Mouse (Mus musculus): ENCODE data around the gene Tmem258. TPM values are rescaled to one million over a fixed set of nuclear protein-coding genes. Genes with fewer than 3 reads are reported as not detected.

Tmem258 gene
- polyA plus RNA-seq, 1 experiment from 2014 or later, result 357 TPM

DNA sequence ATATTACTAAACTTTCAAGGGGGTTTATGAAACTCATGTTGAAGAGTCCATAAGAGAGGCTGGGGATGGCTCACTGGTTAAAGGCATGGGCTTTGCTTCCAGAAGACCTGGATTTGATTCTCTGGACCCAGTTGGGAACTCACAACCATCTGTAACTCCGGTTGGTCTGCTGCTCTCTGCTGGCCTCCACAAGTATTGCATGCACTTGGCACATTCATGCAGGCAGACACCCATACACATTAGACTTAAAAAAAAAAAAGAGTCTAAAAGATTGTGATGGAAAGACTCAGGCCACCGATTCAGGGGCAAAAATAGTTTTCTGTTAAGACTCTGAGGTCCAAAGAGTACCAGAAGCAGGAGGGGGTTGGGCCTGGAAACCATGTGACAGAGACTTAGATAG, 13.0 kb upstream of the Tmem258 start:
- Histone ChIP-seq H3K4me3 (replicated peaks; ENCODE audit: low read length) (no peak overlapping the region), H3K4me1 (replicated peaks; ENCODE audit: control insufficient read depth, insufficient read depth, low read length) (peaks cover 15% of the 10 kb centered on the region), H3K27ac (no peak overlapping the region), H3K36me3 (replicated peaks; ENCODE audit: control insufficient read depth, insufficient read depth) (peaks cover 100% of the 10 kb centered on the region), H3K27me3 (ENCODE audit: control insufficient read depth, insufficient read depth, low read length) (no peaks in the 10 kb centered on the region), H3K9ac (no peak overlapping the region), H3K4me2 (replicated peaks) (no peak overlapping the region), H3K9me3 (ENCODE audit: control insufficient read depth, low read length) (no peaks in the 10 kb centered on the region)
- peak; percentile 79 for DNase-seq (ENCODE audit: low spot score)
- no peak for ATAC-seq (ENCODE audit: low FRiP score)
- 36% methylated on average over 2 of the region's 2 CpGs for WGBS

DNA sequence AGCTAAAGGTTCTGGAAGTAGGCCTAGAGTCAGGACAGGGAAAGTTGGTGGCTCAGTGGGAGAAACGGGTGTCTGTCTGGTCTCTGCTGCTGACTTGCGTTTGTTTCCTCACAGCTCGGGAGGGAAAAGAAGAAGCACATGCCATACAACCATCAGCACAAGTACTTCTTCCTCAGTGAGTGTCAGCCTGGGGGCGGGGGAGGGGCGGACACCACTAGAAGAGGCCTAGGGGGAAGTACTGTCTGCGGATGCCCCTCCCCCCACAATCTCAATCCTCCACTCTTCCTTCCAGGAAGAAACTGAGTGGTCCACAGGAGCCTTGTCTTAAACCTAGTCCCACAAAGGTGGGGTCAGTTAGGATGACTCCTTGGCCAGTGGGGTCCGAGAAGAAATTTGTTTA, 12.5 kb upstream of the Tmem258 start:
- 80% methylated on average over 7 of the region's 7 CpGs for WGBS
- ATAC-seq (ENCODE audit: low FRiP score) (no peak), DNase-seq (ENCODE audit: low spot score) (no peak)
- Histone ChIP-seq H3K27me3 (ENCODE audit: control insufficient read depth, insufficient read depth, low read length) (no peaks in the 10 kb centered on the region), H3K36me3 (replicated peaks; ENCODE audit: control insufficient read depth, insufficient read depth) (peaks cover 100% of the 10 kb centered on the region), H3K4me3 (replicated peaks; ENCODE audit: low read length) (no peak overlapping the region), H3K27ac (no peak overlapping the region), H3K4me2 (replicated peaks) (no peak overlapping the region), H3K9me3 (ENCODE audit: control insufficient read depth, low read length) (no peaks in the 10 kb centered on the region), H3K9ac (no peak overlapping the region), H3K4me1 (replicated peaks; ENCODE audit: control insufficient read depth, insufficient read depth, low read length) (peaks cover 10% of the 10 kb centered on the region; the same call in 1 of the 2 replicates)

DNA sequence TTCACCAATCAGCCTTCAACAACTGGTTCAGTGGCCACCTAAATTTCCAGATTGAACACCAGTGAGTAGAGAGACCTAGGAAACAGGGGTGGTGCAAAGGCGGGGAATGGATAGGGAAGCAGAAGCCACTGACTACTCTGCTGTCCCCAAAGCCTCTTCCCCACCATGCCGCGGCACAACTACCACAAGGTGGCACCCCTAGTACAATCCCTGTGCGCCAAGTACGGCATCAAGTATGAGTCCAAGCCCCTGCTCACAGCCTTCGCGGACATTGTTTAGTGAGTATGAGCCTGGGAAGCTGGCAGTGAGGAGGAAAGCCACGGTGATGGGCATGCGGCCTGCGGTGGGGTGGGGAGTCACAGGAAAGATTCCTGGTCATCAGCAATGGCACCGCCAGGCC, 9.5 kb upstream of the Tmem258 start:
- DNase-seq (ENCODE audit: low spot score) (no peak), ATAC-seq (ENCODE audit: low FRiP score) (no peak)
- H3K27ac ChIP-seq, result no peak overlapping the region
- peaks cover 84% of the 10 kb centered on the region for H3K36me3 ChIP-seq (replicated peaks; ENCODE audit: control insufficient read depth, insufficient read depth)
- no peak overlapping the region for H3K4me2 ChIP-seq (replicated peaks)
- no peaks in the 10 kb centered on the region for H3K27me3 ChIP-seq (ENCODE audit: control insufficient read depth, insufficient read depth, low read length)
- WGBS, result 92% methylated on average over 11 of the region's 11 CpGs
- no peak overlapping the region for H3K4me3 ChIP-seq (replicated peaks; ENCODE audit: low read length)
- no peaks in the 10 kb centered on the region for H3K4me1 ChIP-seq (replicated peaks; ENCODE audit: control insufficient read depth, insufficient read depth, low read length)
- H3K9ac ChIP-seq, result no peak overlapping the region
- no peaks in the 10 kb centered on the region for H3K9me3 ChIP-seq (ENCODE audit: control insufficient read depth, low read length)

DNA sequence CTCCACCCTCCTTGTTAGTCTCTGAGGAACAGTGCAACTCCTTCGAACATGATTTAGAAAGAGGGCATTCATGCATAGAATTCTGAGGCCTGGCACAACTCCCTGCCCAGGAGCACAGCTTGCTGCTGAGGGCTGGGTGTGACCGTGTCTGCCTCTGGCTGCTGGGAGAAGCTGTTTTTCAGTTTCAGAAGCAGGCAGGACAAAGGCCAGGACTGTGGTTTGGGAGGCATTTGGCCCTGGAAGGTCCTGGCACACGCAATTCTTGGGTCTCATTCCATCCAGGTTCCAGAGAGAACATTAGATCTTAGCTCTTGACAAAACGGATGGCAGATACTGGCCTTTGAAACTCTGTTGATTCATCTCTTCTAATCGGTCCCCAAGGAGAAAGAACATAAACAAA, 8.6 kb upstream of the Tmem258 start:
- WGBS, result 76% methylated on average over 5 of the region's 5 CpGs
- Histone ChIP-seq H3K4me1 (replicated peaks; ENCODE audit: control insufficient read depth, insufficient read depth, low read length) (no peaks in the 10 kb centered on the region), H3K9me3 (ENCODE audit: control insufficient read depth, low read length) (no peaks in the 10 kb centered on the region), H3K36me3 (replicated peaks; ENCODE audit: control insufficient read depth, insufficient read depth) (peaks cover 84% of the 10 kb centered on the region), H3K4me3 (replicated peaks; ENCODE audit: low read length) (no peak overlapping the region), H3K9ac (no peak overlapping the region), H3K27me3 (ENCODE audit: control insufficient read depth, insufficient read depth, low read length) (no peaks in the 10 kb centered on the region), H3K4me2 (replicated peaks) (no peak overlapping the region), H3K27ac (no peak overlapping the region)
- ATAC-seq (ENCODE audit: low FRiP score) (no peak), DNase-seq (ENCODE audit: low spot score) (no peak)

DNA sequence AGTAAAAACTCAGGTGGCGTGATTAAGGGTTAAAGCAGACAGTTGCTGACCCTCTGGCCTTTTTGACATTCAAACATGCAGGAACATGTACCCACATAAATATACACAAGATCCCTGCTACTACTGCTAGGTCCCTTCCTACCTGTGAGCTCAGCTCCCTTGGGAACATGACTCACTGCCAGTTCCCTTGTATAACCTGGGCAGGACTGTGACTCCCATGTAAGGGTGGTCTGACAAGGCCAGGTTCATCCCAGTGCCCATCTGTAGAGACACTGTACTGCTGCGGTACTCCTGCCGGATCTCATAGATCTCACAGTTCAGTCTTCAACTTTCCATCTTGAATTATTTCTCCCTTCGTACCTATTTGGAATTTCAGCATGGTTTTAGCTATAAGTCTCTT, 6.7 kb upstream of the Tmem258 start:
- H3K36me3 ChIP-seq (replicated peaks; ENCODE audit: control insufficient read depth, insufficient read depth), result peaks cover 74% of the 10 kb centered on the region
- H3K27me3 ChIP-seq (ENCODE audit: control insufficient read depth, insufficient read depth, low read length), result no peaks in the 10 kb centered on the region
- 90% methylated on average over 4 of the region's 4 CpGs for WGBS
- no peak overlapping the region for H3K4me2 ChIP-seq (replicated peaks)
- H3K27ac ChIP-seq, result no peak overlapping the region
- ATAC-seq (ENCODE audit: low FRiP score), result no peak
- no peak overlapping the region for H3K4me3 ChIP-seq (replicated peaks; ENCODE audit: low read length)
- H3K9me3 ChIP-seq (ENCODE audit: control insufficient read depth, low read length), result no peaks in the 10 kb centered on the region
- no peaks in the 10 kb centered on the region for H3K4me1 ChIP-seq (replicated peaks; ENCODE audit: control insufficient read depth, insufficient read depth, low read length)
- DNase-seq (ENCODE audit: low spot score), result no peak
- no peak overlapping the region for H3K9ac ChIP-seq

DNA sequence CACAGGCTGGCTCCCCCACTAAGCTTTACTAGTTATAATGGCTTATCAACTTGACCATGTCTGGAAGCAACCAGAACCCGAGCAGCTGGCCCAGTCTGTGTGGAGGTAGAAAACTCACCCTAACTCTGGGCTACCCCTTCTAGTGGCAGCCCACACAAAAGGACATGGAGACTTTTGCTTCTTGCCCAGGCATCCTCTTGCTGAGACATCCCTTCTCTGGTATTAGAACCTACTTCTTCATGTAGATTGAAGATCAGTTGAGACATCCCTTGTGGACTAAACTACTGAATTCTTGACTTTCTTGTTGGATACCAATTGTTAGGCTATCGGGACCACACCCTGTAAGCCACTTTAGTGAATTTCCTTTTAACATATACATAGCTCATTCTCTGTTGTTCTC, 5.5 kb upstream of the Tmem258 start:
- H3K4me2 ChIP-seq (replicated peaks), result no peak overlapping the region
- DNase-seq (ENCODE audit: low spot score) (no peak), ATAC-seq (ENCODE audit: low FRiP score) (no peak)
- H3K27ac ChIP-seq, result no peak overlapping the region
- no peak overlapping the region for H3K9ac ChIP-seq
- peaks cover 7% of the 10 kb centered on the region for H3K4me1 ChIP-seq (replicated peaks; ENCODE audit: control insufficient read depth, insufficient read depth, low read length)
- H3K9me3 ChIP-seq (ENCODE audit: control insufficient read depth, low read length), result no peaks in the 10 kb centered on the region
- 78% methylated on average over 2 of the region's 2 CpGs for WGBS
- H3K27me3 ChIP-seq (ENCODE audit: control insufficient read depth, insufficient read depth, low read length), result no peaks in the 10 kb centered on the region
- peaks cover 63% of the 10 kb centered on the region for H3K36me3 ChIP-seq (replicated peaks; ENCODE audit: control insufficient read depth, insufficient read depth)
- no peak overlapping the region for H3K4me3 ChIP-seq (replicated peaks; ENCODE audit: low read length)

DNA sequence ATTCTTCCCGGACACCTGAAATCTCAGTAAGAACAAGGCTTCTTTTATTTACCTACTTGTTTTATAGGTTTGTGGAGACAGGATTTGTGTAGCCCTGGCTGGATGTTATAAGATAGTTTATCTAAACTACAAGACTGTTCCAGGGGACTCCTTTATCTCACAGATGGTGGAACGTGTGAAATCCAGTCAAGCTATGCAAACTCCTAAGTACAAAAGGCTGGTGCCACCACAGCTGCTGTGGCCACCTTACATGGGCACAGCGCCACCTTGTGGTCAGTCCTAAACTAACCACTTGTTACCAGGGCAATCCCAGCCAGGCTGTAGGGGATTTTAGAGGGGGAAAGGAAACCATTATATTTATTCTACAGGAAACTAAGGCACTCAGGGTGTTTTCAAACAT, 5.1 kb upstream of the Tmem258 start:
- H3K9me3 ChIP-seq (ENCODE audit: control insufficient read depth, low read length), result no peaks in the 10 kb centered on the region
- no peaks in the 10 kb centered on the region for H3K27me3 ChIP-seq (ENCODE audit: control insufficient read depth, insufficient read depth, low read length)
- H3K36me3 ChIP-seq (replicated peaks; ENCODE audit: control insufficient read depth, insufficient read depth), result peaks cover 58% of the 10 kb centered on the region
- H3K4me3 ChIP-seq (replicated peaks; ENCODE audit: low read length), result no peak overlapping the region
- ATAC-seq (ENCODE audit: low FRiP score) (peak; percentile 46; the same call in 1 of the 2 replicates), DNase-seq (ENCODE audit: low spot score) (peak; percentile 91)
- H3K4me1 ChIP-seq (replicated peaks; ENCODE audit: control insufficient read depth, insufficient read depth, low read length), result peaks cover 9% of the 10 kb centered on the region
- no peak overlapping the region for H3K27ac ChIP-seq
- WGBS, result 31% methylated on average over 3 of the region's 3 CpGs
- H3K4me2 ChIP-seq (replicated peaks), result no peak overlapping the region
- H3K9ac ChIP-seq, result no peak overlapping the region

DNA sequence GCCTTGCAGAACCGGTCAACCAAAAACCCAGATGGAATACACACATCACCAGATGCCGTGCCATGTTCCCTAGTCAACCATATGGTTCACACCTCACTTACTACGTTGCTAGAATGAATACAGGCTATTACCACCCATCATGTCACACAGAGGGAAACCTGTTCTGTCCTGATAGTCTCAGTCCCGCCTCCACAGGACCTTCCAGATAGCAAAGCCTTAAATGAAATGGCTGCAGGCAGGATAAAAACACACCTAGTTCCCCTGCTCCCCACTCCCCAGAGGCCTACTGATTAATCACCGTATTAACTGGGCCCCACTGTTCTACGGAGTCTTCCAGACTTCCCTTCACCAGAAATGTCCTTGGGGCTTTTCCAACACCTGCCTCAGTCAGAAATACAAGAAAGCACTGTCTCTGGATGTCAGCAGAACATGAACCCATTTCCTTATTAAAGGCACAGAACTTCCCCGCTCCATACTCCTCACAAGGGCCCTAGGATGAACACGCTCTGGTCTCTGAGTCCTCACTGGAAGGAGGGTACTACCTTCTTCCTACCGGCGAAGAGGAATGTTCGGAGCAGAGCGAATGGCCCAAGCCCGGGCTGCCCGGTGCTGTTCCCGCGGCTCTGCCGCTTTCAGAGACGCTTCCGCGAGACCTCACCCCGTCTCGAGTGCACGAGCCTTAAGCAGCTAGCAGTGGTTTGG, 517 bp upstream of the Tmem258 start:
- no peak; the same call in 1 of the 2 replicates for ATAC-seq (ENCODE audit: low FRiP score)
- Histone ChIP-seq H3K36me3 (replicated peaks; ENCODE audit: control insufficient read depth, insufficient read depth) (peaks cover 46% of the 10 kb centered on the region), H3K27me3 (ENCODE audit: control insufficient read depth, insufficient read depth, low read length) (no peaks in the 10 kb centered on the region), H3K9ac (peak overlapping the region; percentile 82), H3K4me1 (replicated peaks; ENCODE audit: control insufficient read depth, insufficient read depth, low read length) (peaks cover 16% of the 10 kb centered on the region), H3K4me3 (replicated peaks; ENCODE audit: low read length) (peak overlapping the region; percentile 52), H3K27ac (no peak overlapping the region), H3K4me2 (replicated peaks) (peak overlapping the region; percentile 82), H3K9me3 (ENCODE audit: control insufficient read depth, low read length) (no peaks in the 10 kb centered on the region)
- WGBS, result 4% methylated on average over 23 of the region's 23 CpGs
- no peak for DNase-seq (ENCODE audit: low spot score)

DNA sequence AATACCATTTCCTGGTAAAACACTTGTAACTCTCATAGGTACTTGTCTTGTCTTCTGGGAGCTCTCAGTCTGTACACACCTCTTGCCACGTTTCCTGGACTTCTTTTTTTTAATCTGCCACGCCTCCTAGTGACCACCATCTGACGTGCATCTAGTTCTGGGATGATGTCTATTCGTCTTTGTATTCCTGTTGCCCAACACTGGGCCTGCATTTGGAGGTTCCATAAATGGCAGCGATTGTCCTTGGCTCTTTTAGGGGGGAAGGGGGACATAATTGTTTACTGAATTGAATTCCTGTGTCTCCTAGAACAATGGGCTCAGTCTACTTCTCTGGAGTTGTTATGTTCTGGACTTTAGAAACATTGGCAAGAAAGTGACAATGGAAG, 795 bp downstream of the Tmem258 start:
- Histone ChIP-seq H3K36me3 (replicated peaks; ENCODE audit: control insufficient read depth, insufficient read depth) (peaks cover 53% of the 10 kb centered on the region), H3K9ac (peak overlapping the region; percentile 82), H3K4me3 (replicated peaks; ENCODE audit: low read length) (peak overlapping the region; percentile 52), H3K4me1 (replicated peaks; ENCODE audit: control insufficient read depth, insufficient read depth, low read length) (peaks cover 16% of the 10 kb centered on the region), H3K9me3 (ENCODE audit: control insufficient read depth, low read length) (no peaks in the 10 kb centered on the region), H3K4me2 (replicated peaks) (peak overlapping the region; percentile 82), H3K27ac (peak overlapping the region; percentile 84), H3K27me3 (ENCODE audit: control insufficient read depth, insufficient read depth, low read length) (no peaks in the 10 kb centered on the region)
- ATAC-seq (ENCODE audit: low FRiP score) (no peak), DNase-seq (ENCODE audit: low spot score) (peak; percentile 52)
- WGBS, result 2% methylated on average over 5 of the region's 5 CpGs

DNA sequence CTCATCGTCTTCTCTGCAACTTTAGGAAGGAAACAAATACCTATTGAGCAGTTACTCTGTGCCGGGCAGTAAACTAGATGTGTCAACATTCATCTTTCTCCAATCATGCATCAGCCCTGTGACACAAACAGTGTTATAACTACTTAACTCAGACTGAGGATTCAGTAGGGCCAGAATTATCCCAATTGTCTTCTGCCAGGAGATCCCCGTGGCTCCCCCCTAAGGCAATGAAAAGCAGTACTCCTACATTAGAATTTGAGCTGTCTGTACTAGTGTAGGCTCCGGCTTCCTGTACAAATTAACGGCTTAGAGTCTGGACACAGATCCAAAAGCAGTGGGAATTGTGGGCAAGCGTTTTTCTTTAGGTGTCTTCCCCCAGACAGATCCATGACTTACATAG, 1.2 kb downstream of the Tmem258 start:
- Histone ChIP-seq H3K9ac (peak overlapping the region; percentile 82; the same call in 1 of the 2 replicates), H3K36me3 (replicated peaks; ENCODE audit: control insufficient read depth, insufficient read depth) (peaks cover 53% of the 10 kb centered on the region), H3K4me3 (replicated peaks; ENCODE audit: low read length) (peak overlapping the region; percentile 52), H3K4me2 (replicated peaks) (peak overlapping the region; percentile 82), H3K9me3 (ENCODE audit: control insufficient read depth, low read length) (no peaks in the 10 kb centered on the region), H3K27me3 (ENCODE audit: control insufficient read depth, insufficient read depth, low read length) (no peaks in the 10 kb centered on the region), H3K4me1 (replicated peaks; ENCODE audit: control insufficient read depth, insufficient read depth, low read length) (peaks cover 16% of the 10 kb centered on the region), H3K27ac (peak overlapping the region; percentile 84; the same call in 1 of the 2 replicates)
- no peak for DNase-seq (ENCODE audit: low spot score)
- WGBS, result 75% methylated on average over 6 of the region's 6 CpGs
- no peak for ATAC-seq (ENCODE audit: low FRiP score)

Data from hindbrain, embryonic 14.5 days (tissue).